Mouse (Mus musculus) spleen, adult 18-20 months (tissue): ENCODE data around the gene Olfr615.
"Not testable (repeated sequence)": the region's sequence is repeated elsewhere in the genome, so short reads cannot be mapped to it uniquely, and the experiment has no call there.

Source experiments
- DNase-seq, 2 experiments: peaks; one replicate each; pipeline ENCODE4 v3.0.0; 2022; ENCODE audit warnings: mixed read lengths in 2 of 2

Gene Olfr615

GRCm38 (mm10) chr7:103555779-103556178 is at the start of gene Olfr615:
Gene Olfr615 (plus strand): TSS chr7:103556079.
- no peak for DNase-seq

GRCm38 (mm10) chr7:103512022-103512421 is 43.9 kb upstream of the Olfr615 start, which contains the start of gene Olfr610:
Gene Olfr610 (minus strand): TSS chr7:103512122.
- no peak for DNase-seq

- DNase-seq = not testable (repeated sequence)
Observed at GRCm38 (mm10) chr7:103520746-103521145, 35.1 kb upstream of the Olfr615 start, which contains the start of gene Olfr611. Gene Olfr611 (minus strand): TSS chr7:103520846.

GRCm38 (mm10) chr7:103542617-103543016 is 13.3 kb upstream of the Olfr615 start, which contains the start of gene Olfr612:
Gene Olfr612 (minus strand): TSS chr7:103542717.
- not testable (repeated sequence) for DNase-seq

- no peak for DNase-seq
Observed at GRCm38 (mm10) chr7:103547774-103548173, 8.1 kb upstream of the Olfr615 start, which contains the start of gene Olfr613. Gene Olfr613 (plus strand): TSS chr7:103548074.

- no peak for DNase-seq
Observed at GRCm38 (mm10) chr7:103569043-103569442, 13.2 kb downstream of the Olfr615 start, which contains the start of gene Olfr616. Gene Olfr616 (minus strand): TSS chr7:103569143.

GRCm38 (mm10) chr7:103572761-103573160 is 16.9 kb downstream of the Olfr615 start, which contains the start of gene Olfr617:
Gene Olfr617 (plus strand): TSS chr7:103573061.
- no peak for DNase-seq

- no peak for DNase-seq
Observed at GRCm38 (mm10) chr7:103589803-103590202, 33.9 kb downstream of the Olfr615 start, which contains the start of gene Olfr618. Gene Olfr618 (plus strand): TSS chr7:103590103.

GRCm38 (mm10) chr7:103600275-103600674 is 44.4 kb downstream of the Olfr615 start, which contains the start of gene Olfr619:
Gene Olfr619 (plus strand): TSS chr7:103600575.
- DNase-seq = no peak

GRCm38 (mm10) chr7:103607425-103607824 is 51.5 kb downstream of the Olfr615 start:
- DNase-seq = no peak

- no peak for DNase-seq
Observed at GRCm38 (mm10) chr7:103612434-103612833, 56.6 kb downstream of the Olfr615 start, which contains the start of gene Olfr620. Gene Olfr620 (minus strand): TSS chr7:103612534.
